Mouse (Mus musculus): ENCODE measurements around the gene Hmgn2. TPM values are rescaled to one million over a fixed set of nuclear protein-coding genes. Genes with fewer than 3 reads are reported as not detected.

The Hmgn2 gene
- polyA plus RNA-seq, 1 experiment = 96.2 TPM

- no peaks in the 10 kb centered on the region for H3K27me3 ChIP-seq (ENCODE audit: control insufficient read depth, insufficient read depth, low read length)
- 93% methylated on average over 4 of the region's 4 CpGs for WGBS
- DNase-seq = no peak
Observed at GRCm38 (mm10) chr4:133956358-133956757, 12.1 kb downstream of the Hmgn2 start.

GRCm38 (mm10) chr4:133946736-133947135, 21.7 kb downstream of the Hmgn2 start:
- no peak for TF ChIP-seq POLR2A (IDR thresholded peaks at IDR 0.05; ENCODE audit: control insufficient read depth, extremely low read depth, insufficient read depth, low read length, poor library complexity)
- no peak for DNase-seq
- Histone ChIP-seq H3K4me3 (ENCODE audit: control insufficient read depth, insufficient read depth, low read length) (no peak overlapping the region), H3K4me1 (replicated peaks; ENCODE audit: control insufficient read depth, insufficient read depth, low read length) (no peaks in the 10 kb centered on the region), H3K36me3 (ENCODE audit: control insufficient read depth, insufficient read depth, low read length) (no peaks in the 10 kb centered on the region), H3K27ac (ENCODE audit: control insufficient read depth, insufficient read depth, low read length) (no peak overlapping the region), H3K27me3 (ENCODE audit: control insufficient read depth, insufficient read depth, low read length) (no peaks in the 10 kb centered on the region)
- 81% methylated on average over 4 of the region's 4 CpGs for WGBS

More at GRCm38 (mm10) chr4:133956358-133956757, 12.1 kb downstream of the Hmgn2 start:
- H3K4me3 ChIP-seq (ENCODE audit: control insufficient read depth, insufficient read depth, low read length) = no peak overlapping the region
- H3K36me3 ChIP-seq (ENCODE audit: control insufficient read depth, insufficient read depth, low read length) = no peaks in the 10 kb centered on the region
- H3K27ac ChIP-seq (ENCODE audit: control insufficient read depth, insufficient read depth, low read length) = no peak overlapping the region
- no peak for TF ChIP-seq CTCF (IDR thresholded peaks at IDR 0.05; ENCODE audit: borderline replicate concordance, control insufficient read depth, extremely low read depth, insufficient read depth, low read length, poor library complexity)
- no peak for TF ChIP-seq POLR2A (IDR thresholded peaks at IDR 0.05; ENCODE audit: control insufficient read depth, extremely low read depth, insufficient read depth, low read length, poor library complexity)
- H3K4me1 ChIP-seq (replicated peaks; ENCODE audit: control insufficient read depth, insufficient read depth, low read length) = no peaks in the 10 kb centered on the region

- Histone ChIP-seq H3K4me3 (ENCODE audit: control insufficient read depth, insufficient read depth, low read length) (no peak overlapping the region), H3K4me1 (replicated peaks; ENCODE audit: control insufficient read depth, insufficient read depth, low read length) (no peaks in the 10 kb centered on the region), H3K36me3 (ENCODE audit: control insufficient read depth, insufficient read depth, low read length) (no peaks in the 10 kb centered on the region), H3K27ac (ENCODE audit: control insufficient read depth, insufficient read depth, low read length) (no peak overlapping the region), H3K27me3 (ENCODE audit: control insufficient read depth, insufficient read depth, low read length) (no peaks in the 10 kb centered on the region)
- DNase-seq = no peak
- 86% methylated on average over 3 of the region's 3 CpGs for WGBS
- TF ChIP-seq CTCF (IDR thresholded peaks at IDR 0.05; ENCODE audit: borderline replicate concordance, control insufficient read depth, extremely low read depth, insufficient read depth, low read length, poor library complexity) (no peak), POLR2A (IDR thresholded peaks at IDR 0.05; ENCODE audit: control insufficient read depth, extremely low read depth, insufficient read depth, low read length, poor library complexity) (no peak)
Observed at GRCm38 (mm10) chr4:133943791-133944190, 24.7 kb downstream of the Hmgn2 start.

- DNase-seq = no peak
- no peak for TF ChIP-seq POLR2A (IDR thresholded peaks at IDR 0.05; ENCODE audit: control insufficient read depth, extremely low read depth, insufficient read depth, low read length, poor library complexity)
- TF ChIP-seq CTCF (IDR thresholded peaks at IDR 0.05; ENCODE audit: borderline replicate concordance, control insufficient read depth, extremely low read depth, insufficient read depth, low read length, poor library complexity) = no peak
- H3K4me1 ChIP-seq (replicated peaks; ENCODE audit: control insufficient read depth, insufficient read depth, low read length) = no peaks in the 10 kb centered on the region
- H3K4me3 ChIP-seq (ENCODE audit: control insufficient read depth, insufficient read depth, low read length) = no peak overlapping the region
- H3K27ac ChIP-seq (ENCODE audit: control insufficient read depth, insufficient read depth, low read length) = no peak overlapping the region
- no peaks in the 10 kb centered on the region for H3K36me3 ChIP-seq (ENCODE audit: control insufficient read depth, insufficient read depth, low read length)
- WGBS = 91% methylated on average over 4 of the region's 4 CpGs
- no peaks in the 10 kb centered on the region for H3K27me3 ChIP-seq (ENCODE audit: control insufficient read depth, insufficient read depth, low read length)
Observed at GRCm38 (mm10) chr4:133942679-133943078, 25.8 kb downstream of the Hmgn2 start.

- no peaks in the 10 kb centered on the region for H3K27me3 ChIP-seq (ENCODE audit: control insufficient read depth, insufficient read depth, low read length)
- 83% methylated on average over 3 of the region's 3 CpGs for WGBS
- TF ChIP-seq POLR2A (IDR thresholded peaks at IDR 0.05; ENCODE audit: control insufficient read depth, extremely low read depth, insufficient read depth, low read length, poor library complexity) = no peak
- TF ChIP-seq CTCF (IDR thresholded peaks at IDR 0.05; ENCODE audit: borderline replicate concordance, control insufficient read depth, extremely low read depth, insufficient read depth, low read length, poor library complexity) = no peak
- no peaks in the 10 kb centered on the region for H3K36me3 ChIP-seq (ENCODE audit: control insufficient read depth, insufficient read depth, low read length)
- H3K4me3 ChIP-seq (ENCODE audit: control insufficient read depth, insufficient read depth, low read length) = no peak overlapping the region
- no peak for DNase-seq
- no peaks in the 10 kb centered on the region for H3K4me1 ChIP-seq (replicated peaks; ENCODE audit: control insufficient read depth, insufficient read depth, low read length)
- no peak overlapping the region for H3K27ac ChIP-seq (ENCODE audit: control insufficient read depth, insufficient read depth, low read length)
Observed at GRCm38 (mm10) chr4:133941576-133941975, 26.9 kb downstream of the Hmgn2 start.

- Histone ChIP-seq H3K4me1 (replicated peaks; ENCODE audit: control insufficient read depth, insufficient read depth, low read length) (no peaks in the 10 kb centered on the region), H3K27ac (ENCODE audit: control insufficient read depth, insufficient read depth, low read length) (no peak overlapping the region), H3K27me3 (ENCODE audit: control insufficient read depth, insufficient read depth, low read length) (no peaks in the 10 kb centered on the region), H3K36me3 (ENCODE audit: control insufficient read depth, insufficient read depth, low read length) (no peaks in the 10 kb centered on the region), H3K4me3 (ENCODE audit: control insufficient read depth, insufficient read depth, low read length) (no peak overlapping the region)
- TF ChIP-seq POLR2A (IDR thresholded peaks at IDR 0.05; ENCODE audit: control insufficient read depth, extremely low read depth, insufficient read depth, low read length, poor library complexity) (no peak), CTCF (IDR thresholded peaks at IDR 0.05; ENCODE audit: borderline replicate concordance, control insufficient read depth, extremely low read depth, insufficient read depth, low read length, poor library complexity) (no peak)
- no peak for DNase-seq
- 93% methylated on average over 13 of the region's 13 CpGs for WGBS
Observed at GRCm38 (mm10) chr4:133940386-133941260, 27.8 kb downstream of the Hmgn2 start.
